Comparison of ENCODE assay signal across 31 mouse cellular contexts in genomic region chr1:181251624-181252023, GRCm38 (mm10). TPM values are rescaled to one million over a fixed set of nuclear protein-coding genes. Genes with fewer than 3 reads are reported as not detected.
DNase-seq lines count a peak whose midpoint lies in the region; ATAC-seq and TF ChIP-seq lines count a peak whose summit lies in the region.
"Had no signal": no experiment of that assay in that cellular context is flagged by ENCODE, and none has a peak within 500 bp of the region (broad histone marks: within the 10 kb centered on the region; RNA-seq: fewer than 3 reads in every experiment).

No protein-coding gene starts in this region.

- ATAC-seq in liver, embryonic 12.5 days = no peak
- ATAC-seq in forebrain, postnatal 0 days = no peak
- ATAC-seq in lung, postnatal 0 days = no peak
- ATAC-seq: forebrain, embryonic 14.5 days; midbrain, embryonic 13.5 days; Patski had no signal

- TF ChIP-seq POLR2A in CH12.LX (IDR thresholded peaks at IDR 0.05; ENCODE audit: low read depth, low read length) = no peak

- WGBS in liver, embryonic 12.5 days (ENCODE audit: insufficient replicate concordance) = 78% methylated on average over 5 of the region's 5 CpGs
- 84% methylated on average over 5 of the region's 5 CpGs for WGBS in forebrain, postnatal 0 days
- WGBS in lung, postnatal 0 days = 73% methylated on average over 5 of the region's 5 CpGs

- TF ChIP-seq RAD21 in CH12.LX (IDR thresholded peaks at IDR 0.05; ENCODE audit: low read depth, low read length) = peak; percentile 63

- no peak overlapping the region for H3K4me3 ChIP-seq in liver, embryonic 12.5 days
- H3K4me3 ChIP-seq in CH12.LX (replicated peaks in 1 of 3; ENCODE audit: low read depth in 2 of 3, low read length in 2 of 3, poor library complexity in 1 of 3) (no peak overlapping the region), ES-E14 (ENCODE audit: insufficient read depth in 1 of 2, low read depth in 1 of 2, low read length in 2 of 2, poor library complexity in 1 of 2, severe bottlenecking in 1 of 2) (peak overlapping the region; percentile 51 to 67)
- no peak overlapping the region for H3K4me3 ChIP-seq in forebrain, postnatal 0 days (ENCODE audit: low read depth, low read length)
- no peak overlapping the region for H3K4me3 ChIP-seq in lung, postnatal 0 days (ENCODE audit: low read depth, low read length)
- H3K4me3 ChIP-seq: embryonic facial prominence, embryonic 12.5 days; gastrocnemius, adult 2 months; kidney, embryonic 15.5 days; left cerebral cortex, adult 2 months; limb, embryonic 13.5 days; midbrain, embryonic 13.5 days; neural tube, embryonic 15.5 days had no signal

- no peak for TF ChIP-seq EP300 in CH12.LX (IDR thresholded peaks at IDR 0.05; ENCODE audit: low read length)
- no peak for TF ChIP-seq EP300 in lung, postnatal 0 days (IDR thresholded peaks at IDR 0.05)

- no peaks in the 10 kb centered on the region for H3K79me2 ChIP-seq in CH12.LX (replicated peaks; ENCODE audit: control insufficient read depth, extremely low read depth, insufficient read depth, poor library complexity, severe bottlenecking)

- no peaks in the 10 kb centered on the region for H3K27me3 ChIP-seq in liver, embryonic 12.5 days (replicated peaks)
- H3K27me3 ChIP-seq in CH12.LX (replicated peaks) = no peaks in the 10 kb centered on the region
- no peaks in the 10 kb centered on the region for H3K27me3 ChIP-seq in splenic B cell, adult 2 months (ENCODE audit: control insufficient read depth, insufficient read depth, low read length, poor library complexity, severe bottlenecking)
- H3K27me3 ChIP-seq in forebrain, postnatal 0 days (ENCODE audit: insufficient read depth, low read length) = no peaks in the 10 kb centered on the region
- H3K27me3 ChIP-seq in lung, postnatal 0 days (replicated peaks; ENCODE audit: insufficient read depth, low read length) = no peaks in the 10 kb centered on the region
- H3K27me3 ChIP-seq: embryonic facial prominence, embryonic 12.5 days; kidney, embryonic 15.5 days; limb, embryonic 13.5 days; midbrain, embryonic 13.5 days; neural tube, embryonic 15.5 days; Patski had no signal

- peaks cover 65% of the 10 kb centered on the region for H3K4me1 ChIP-seq in liver, embryonic 12.5 days
- H3K4me1 ChIP-seq in CH12.LX (ENCODE audit: control insufficient read depth in 1 of 2, insufficient read depth in 2 of 2) (peaks cover 14 to 38% of the 10 kb centered on the region in 2 experiments), ES-E14 (ENCODE audit: control insufficient read depth in 2 of 2, insufficient read depth in 2 of 2, low read length in 2 of 2, poor library complexity in 1 of 2) (peaks cover 0 to 14% of the 10 kb centered on the region in 2 experiments; a peak in 2 of 4 replicates)
- peaks cover 4% of the 10 kb centered on the region; the same call in 1 of the 2 replicates for H3K4me1 ChIP-seq in forebrain, postnatal 0 days (ENCODE audit: insufficient read depth)
- peaks cover 5% of the 10 kb centered on the region; the same call in 1 of the 2 replicates for H3K4me1 ChIP-seq in lung, postnatal 0 days (ENCODE audit: insufficient read depth, low read depth, low read length)

- dilution Hi-C loops in CH12.LX (cut with MboI; ENCODE audit: extremely low pct_ligation_motif_present, extremely low pct_unique_long_range_greater_than_20kb, low sequenced_read_pairs) = no loop called here

- TF ChIP-seq CTCF in CH12.LX (conservative IDR thresholded peaks at IDR 0.05 in 1 of 2, IDR thresholded peaks at IDR 0.05 in 1 of 2; ENCODE audit: low read depth in 2 of 2, low read length in 2 of 2) = peak in 1 of 2 experiments; percentile 59; a peak in 2 of 4 replicates
- TF ChIP-seq CTCF in forebrain, postnatal 0 days (IDR thresholded peaks at IDR 0.05; ENCODE audit: low read depth) = no peak
- TF ChIP-seq CTCF in lung, postnatal 0 days (IDR thresholded peaks at IDR 0.05) = no peak

- peak overlapping the region; percentile 43; the same call in 1 of the 2 replicates for H3K27ac ChIP-seq in liver, embryonic 12.5 days
- H3K27ac ChIP-seq in CH12.LX (ENCODE audit: insufficient read depth, low read depth) = no peak overlapping the region
- H3K27ac ChIP-seq in ES-E14 (ENCODE audit: insufficient read depth, low read depth, low read length, poor library complexity, severe bottlenecking) = peak overlapping the region; percentile 15; the same call in 1 of the 2 replicates
- H3K27ac ChIP-seq in forebrain, postnatal 0 days (ENCODE audit: low read depth, low read length) = no peak overlapping the region
- no peak overlapping the region for H3K27ac ChIP-seq in lung, postnatal 0 days (ENCODE audit: low read length)
- H3K27ac ChIP-seq: embryonic facial prominence, embryonic 12.5 days; gastrocnemius, adult 2 months; hindbrain, embryonic 14.5 days; kidney, embryonic 15.5 days; left cerebral cortex, adult 2 months; limb, embryonic 13.5 days; macrophage; midbrain, embryonic 13.5 days; neural tube, embryonic 15.5 days had no signal

- no peak overlapping the region for H3K9ac ChIP-seq in liver, embryonic 12.5 days
- H3K9ac ChIP-seq in CH12.LX (ENCODE audit: insufficient read depth, low read depth) (no peak overlapping the region), ES-E14 (ENCODE audit: insufficient read depth, low read depth, low read length, poor library complexity, severe bottlenecking) (peak overlapping the region; percentile 71)
- no peak overlapping the region for H3K9ac ChIP-seq in forebrain, postnatal 0 days
- H3K9ac ChIP-seq in lung, postnatal 0 days (replicated peaks; ENCODE audit: low read depth) = no peak overlapping the region
- H3K9ac ChIP-seq: embryonic facial prominence, embryonic 12.5 days; hindbrain, embryonic 14.5 days; kidney, embryonic 15.5 days; limb, embryonic 13.5 days; midbrain, embryonic 13.5 days; neural tube, embryonic 15.5 days had no signal

- DNase-seq in liver = no peak
- no peak for DNase-seq in CH12.LX (ENCODE audit: extremely low read depth)
- DNase-seq in ES-E14 (ENCODE audit: low read depth, low spot score) = no peak
- peak; percentile 51 for DNase-seq in splenic B cell, adult 2 months (ENCODE audit: low read depth, low spot score)
- DNase-seq in forebrain, postnatal 0 days = no peak
- DNase-seq in thymus, postnatal 14 days = no peak
- DNase-seq in lung, postnatal 0 days (ENCODE audit: low spot score) = no peak
- DNase-seq: adrenal gland, postnatal 14 days; cerebellum, adult 11-12 months; cerebellum, adult 9-11 months; embryo, embryonic 11 days; gastrocnemius, adult 2 months; kidney, adult 18-20 months; kidney, postnatal 25 days; lung, adult 18-20 months; lung, postnatal 10 days; retina, postnatal 1 day; right cerebral cortex, postnatal 14 days; thymus, adult 2 months had no signal

- no peak overlapping the region for H3K4me2 ChIP-seq in liver, embryonic 12.5 days
- no peak overlapping the region for H3K4me2 ChIP-seq in CH12.LX (ENCODE audit: insufficient read depth, low read depth, poor library complexity, severe bottlenecking)
- H3K4me2 ChIP-seq in forebrain, postnatal 0 days (ENCODE audit: low read depth) = no peak overlapping the region
- H3K4me2 ChIP-seq in lung, postnatal 0 days (replicated peaks; ENCODE audit: low read depth, low read length) = no peak overlapping the region
- H3K4me2 ChIP-seq: embryonic facial prominence, embryonic 12.5 days; hindbrain, embryonic 14.5 days; kidney, embryonic 15.5 days; limb, embryonic 13.5 days; midbrain, embryonic 13.5 days; neural tube, embryonic 15.5 days had no signal

- peaks cover 4% of the 10 kb centered on the region; the same call in 1 of the 2 replicates for H3K9me3 ChIP-seq in liver, embryonic 12.5 days (replicated peaks)
- H3K9me3 ChIP-seq in CH12.LX (replicated peaks; ENCODE audit: low read length) (peaks cover 7% of the 10 kb centered on the region), ES-E14 (ENCODE audit: control insufficient read depth, insufficient read depth, low read depth, low read length) (no peaks in the 10 kb centered on the region)
- H3K9me3 ChIP-seq in forebrain, postnatal 0 days (ENCODE audit: low read length) = 0 out of 2 replicates have a peak, but pooled peaks cover 4% of the 10 kb centered on the region
- H3K9me3 ChIP-seq in lung, postnatal 0 days (ENCODE audit: low read length) = no peaks in the 10 kb centered on the region
- H3K9me3 ChIP-seq: embryonic facial prominence, embryonic 12.5 days; kidney, embryonic 15.5 days; limb, embryonic 13.5 days; midbrain, embryonic 13.5 days; neural tube, embryonic 15.5 days had no signal

- H3K36me3 ChIP-seq in liver, embryonic 12.5 days = 0 out of 2 replicates have a peak, but pooled peaks cover 3% of the 10 kb centered on the region
- H3K36me3 ChIP-seq in CH12.LX (replicated peaks in 1 of 2; ENCODE audit: control insufficient read depth in 1 of 2, insufficient read depth in 1 of 2, low read length in 1 of 2) (no peaks in the 10 kb centered on the region), ES-E14 (ENCODE audit: control insufficient read depth, insufficient read depth, low read length, poor library complexity, severe bottlenecking) (no peaks in the 10 kb centered on the region)
- H3K36me3 ChIP-seq in splenic B cell, adult 2 months (ENCODE audit: control insufficient read depth, insufficient read depth, low read length, poor library complexity, severe bottlenecking) = no peaks in the 10 kb centered on the region
- no peaks in the 10 kb centered on the region for H3K36me3 ChIP-seq in forebrain, postnatal 0 days (ENCODE audit: insufficient read depth)
- H3K36me3 ChIP-seq in lung, postnatal 0 days (ENCODE audit: insufficient read depth, low read length) = no peaks in the 10 kb centered on the region
- H3K36me3 ChIP-seq: embryonic facial prominence, embryonic 12.5 days; G1E; kidney, embryonic 15.5 days; limb, embryonic 13.5 days; midbrain, embryonic 13.5 days; neural tube, embryonic 15.5 days had no signal

- in situ Hi-C loops in CH12.LX (cut with MboI; ENCODE audit: low pct_ligation_motif_present, low pct_unique_long_range_greater_than_20kb, low sequenced_read_pairs) (no loop called here), ES-E14 (cut with MboI; ENCODE audit: low sequenced_read_pairs in 2 of 2, unreplicated experiment in 2 of 2) (no loop called here)

TF ChIP-seq in CH12.LX, 34 proteins besides CTCF, POLR2A, EP300 and RAD21 (continues in another document):
- TF ChIP-seq IRF4 (IDR thresholded peaks at IDR 0.05; ENCODE audit: low read depth, low read length) = no peak
- TF ChIP-seq ZNF384 (IDR thresholded peaks at IDR 0.05; ENCODE audit: low read depth, low read length) = no peak

TF ChIP-seq in ES-E14, 5 proteins besides CTCF, POLR2A, EP300 and RAD21:
- no peak for TF ChIP-seq ZNF384 (IDR thresholded peaks at IDR 0.05; ENCODE audit: low read depth, low read length)

RNA-seq across cellular contexts. Expression of gene Wdr26, which starts 39.8 kb away (rescaled TPM):
- 52.5 and 56.7 TPM in 2 replicates for polyA plus RNA-seq in liver, embryonic 12.5 days (2016; fragmentation: Nextera tagmentation; extraction: Ambion mirVana)
- total RNA-seq in CH12.LX (2012; rRNA removed) (32.4 and 32.9 TPM in 2 replicates), CH12.LX (2014; rRNA removed) (34.2 and 38.7 TPM in 2 replicates), ES-E14 (2012; rRNA removed) (59.9 and 62.9 TPM in 2 replicates)
- 50.8 and 65.0 TPM in 2 replicates for polyA plus RNA-seq in CH12.LX (2012; ENCODE audit: insufficient read length, low read depth)
- 51.5 and 55.6 TPM in 2 replicates for total RNA-seq in forebrain, postnatal 0 days (2014; rRNA removed)
- 26.1 and 43.0 TPM in 2 replicates for polyA plus RNA-seq in forebrain, postnatal 0 days (2015; fragmentation: Nextera tagmentation; extraction: Ambion mirVana)
- polyA plus RNA-seq in lung, postnatal 0 days (2015; fragmentation: Nextera tagmentation; extraction: Ambion mirVana) = 49.1 and 50.9 TPM in 2 replicates

Comparison
In these comparisons a context has a peak if more than half of its experiments do, and no peak if none do; other contexts are left out.
1. H3K27ac ChIP-seq: peak in liver, embryonic 12.5 days (single experiment) and ES-E14 (single experiment); none in CH12.LX (single experiment), forebrain, postnatal 0 days (single experiment) and lung, postnatal 0 days (single experiment).
2. H3K4me3 ChIP-seq: peak in ES-E14 (2 of 2); none in liver, embryonic 12.5 days (single experiment), CH12.LX (0 of 3), forebrain, postnatal 0 days (single experiment) and lung, postnatal 0 days (single experiment).